Mouse (Mus musculus): ENCODE measurements around the gene Fam221b. TPM values are rescaled to one million over a fixed set of nuclear protein-coding genes. Genes with fewer than 3 reads are reported as not detected.

Gene Fam221b
- polyA plus RNA-seq (2014; fragmentation: Nextera tagmentation; extraction: Ambion mirVana), result 2.2 and 2.4 TPM in 2 replicates

GRCm38 (mm10) chr4:43668782-43669427, at the start of gene Fam221b, which contains the start of gene Tmem8b:
TSS of gene Fam221b (minus strand) at chr4:43669145.
TSS of gene Tmem8b (plus strand) at chr4:43668971.
- peak; percentile 90 for ATAC-seq (ENCODE audit: low FRiP score)
- Histone ChIP-seq H3K4me1 (replicated peaks; ENCODE audit: control insufficient read depth, insufficient read depth, low read length) (peaks cover 2% of the 10 kb centered on the region; the same call in 1 of the 2 replicates), H3K27ac (ENCODE audit: low read depth, low read length) (peak within 1 kb of the TSS; percentile 36; the same call in 1 of the 2 replicates), H3K9ac (ENCODE audit: low read depth, low read length) (peak within 1 kb of the TSS; percentile 93), H3K9me3 (ENCODE audit: control insufficient read depth, low read length) (no peaks in the 10 kb centered on the region), H3K27me3 (ENCODE audit: control insufficient read depth, insufficient read depth, low read length) (peaks cover 9% of the 10 kb centered on the region), H3K4me3 (ENCODE audit: low read depth, low read length) (peak within 1 kb of the TSS; percentile 78), H3K36me3 (ENCODE audit: control insufficient read depth, insufficient read depth, low read length) (no peaks in the 10 kb centered on the region), H3K4me2 (replicated peaks; ENCODE audit: low read depth, low read length) (peak within 1 kb of the TSS; percentile 86)
- DNase-seq (ENCODE audit: low spot score), result peak; percentile 93
- 1% methylated on average over 34 of the region's 41 CpGs for WGBS

DNA sequence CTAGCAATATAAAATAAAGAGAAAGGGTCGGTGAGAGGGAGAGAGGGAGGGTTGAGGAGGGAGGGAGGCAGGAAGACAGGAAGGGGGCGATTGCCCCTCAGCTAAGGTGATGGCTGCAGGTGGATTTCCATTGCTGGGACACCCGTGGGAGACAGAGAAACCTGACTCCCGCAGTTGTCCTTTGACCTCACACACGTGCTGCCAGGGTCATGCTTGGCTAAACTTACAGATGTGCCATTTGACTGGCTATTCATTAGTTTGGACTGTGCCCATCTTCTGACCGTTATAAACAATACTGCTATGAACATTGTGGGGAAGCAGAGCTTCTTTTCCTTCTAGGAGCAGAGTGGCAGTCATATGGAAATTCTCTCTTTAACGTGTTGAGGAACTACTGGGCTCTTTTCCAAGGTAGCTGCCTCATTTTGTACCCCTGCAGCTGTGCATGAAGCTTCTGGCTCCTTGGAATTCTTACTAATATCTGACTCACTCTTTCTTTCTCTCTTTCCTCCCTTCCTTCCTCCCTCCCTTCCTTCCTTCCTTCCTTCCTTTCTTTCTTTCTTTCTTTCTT, 44.8 kb upstream of the Fam221b start:
- no peak overlapping the region for H3K4me2 ChIP-seq (replicated peaks; ENCODE audit: low read depth, low read length)
- DNase-seq (ENCODE audit: low spot score), result no peak
- H3K4me3 ChIP-seq (ENCODE audit: low read depth, low read length), result no peak overlapping the region
- H3K4me1 ChIP-seq (replicated peaks; ENCODE audit: control insufficient read depth, insufficient read depth, low read length), result no peaks in the 10 kb centered on the region
- no peak overlapping the region for H3K9ac ChIP-seq (ENCODE audit: low read depth, low read length)
- WGBS, result 53% methylated on average over 7 of the region's 7 CpGs
- no peak for ATAC-seq (ENCODE audit: low FRiP score)
- H3K36me3 ChIP-seq (ENCODE audit: control insufficient read depth, insufficient read depth, low read length), result no peaks in the 10 kb centered on the region
- H3K27me3 ChIP-seq (ENCODE audit: control insufficient read depth, insufficient read depth, low read length), result no peaks in the 10 kb centered on the region
- H3K27ac ChIP-seq (ENCODE audit: low read depth, low read length), result no peak overlapping the region
- no peaks in the 10 kb centered on the region for H3K9me3 ChIP-seq (ENCODE audit: control insufficient read depth, low read length)

DNA sequence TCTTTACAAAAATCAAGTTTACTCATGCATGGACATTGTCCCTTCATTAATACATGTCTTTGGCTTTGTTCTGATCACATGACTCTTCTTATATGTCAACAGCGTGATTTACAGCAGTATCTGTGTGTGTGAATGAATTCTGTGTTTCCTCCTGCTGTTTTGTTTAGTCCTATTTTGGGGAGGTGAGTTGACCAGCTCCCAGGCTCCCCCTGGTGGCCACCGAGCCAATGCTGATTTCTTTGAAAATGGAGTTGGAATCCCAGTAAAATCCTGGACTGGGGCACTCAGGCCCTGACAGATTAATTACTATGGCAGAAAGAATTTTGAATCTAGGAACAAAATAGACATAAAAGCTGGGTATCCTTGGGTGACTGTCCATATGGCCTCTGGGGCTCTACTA, 42.9 kb upstream of the Fam221b start:
- 3% methylated on average over 2 of the region's 2 CpGs for WGBS
- no peak for ATAC-seq (ENCODE audit: low FRiP score)

DNA sequence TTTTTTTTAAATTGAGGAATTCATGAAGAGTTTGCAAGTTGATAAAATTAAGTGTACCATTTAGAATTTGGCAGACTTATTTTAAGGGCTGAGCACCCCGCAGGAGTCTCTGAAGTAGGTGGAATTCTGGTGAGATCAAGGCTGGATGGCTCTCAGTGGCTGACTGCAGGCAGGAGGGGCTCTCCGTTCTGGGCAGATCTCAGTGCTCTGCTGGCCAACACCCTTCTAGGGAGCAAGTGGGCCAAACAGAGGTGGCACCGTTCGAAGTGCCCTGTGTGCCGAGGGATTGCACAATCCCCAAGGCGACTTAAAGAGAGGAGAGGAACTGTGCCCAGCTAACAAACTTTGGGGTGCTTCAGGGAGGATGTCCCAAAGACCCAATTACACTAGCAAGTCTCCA, 40.9 kb upstream of the Fam221b start, which contains the start of gene Olfr71:
Gene Olfr71 (minus strand): TSS at position 387 of the 400 bp plus-strand sequence.
- DNase-seq (ENCODE audit: low spot score) (no peak), ATAC-seq (ENCODE audit: low FRiP score) (no peak)
- Histone ChIP-seq H3K27me3 (ENCODE audit: control insufficient read depth, insufficient read depth, low read length) (no peaks in the 10 kb centered on the region), H3K4me1 (replicated peaks; ENCODE audit: control insufficient read depth, insufficient read depth, low read length) (no peaks in the 10 kb centered on the region), H3K4me3 (ENCODE audit: low read depth, low read length) (no peak within 1 kb of the TSS), H3K9me3 (ENCODE audit: control insufficient read depth, low read length) (no peaks in the 10 kb centered on the region), H3K4me2 (replicated peaks; ENCODE audit: low read depth, low read length) (no peak within 1 kb of the TSS), H3K36me3 (ENCODE audit: control insufficient read depth, insufficient read depth, low read length) (no peaks in the 10 kb centered on the region), H3K27ac (ENCODE audit: low read depth, low read length) (no peak within 1 kb of the TSS), H3K9ac (ENCODE audit: low read depth, low read length) (no peak within 1 kb of the TSS)
- 76% methylated on average over 6 of the region's 6 CpGs for WGBS

More for the DNA sequence above, 42.9 kb upstream of the Fam221b start:
- no peaks in the 10 kb centered on the region for H3K27me3 ChIP-seq (ENCODE audit: control insufficient read depth, insufficient read depth, low read length)
- no peak overlapping the region for H3K4me2 ChIP-seq (replicated peaks; ENCODE audit: low read depth, low read length)
- H3K9ac ChIP-seq (ENCODE audit: low read depth, low read length), result no peak overlapping the region
- no peak overlapping the region for H3K27ac ChIP-seq (ENCODE audit: low read depth, low read length)
- H3K36me3 ChIP-seq (ENCODE audit: control insufficient read depth, insufficient read depth, low read length), result no peaks in the 10 kb centered on the region
- H3K9me3 ChIP-seq (ENCODE audit: control insufficient read depth, low read length), result no peaks in the 10 kb centered on the region
- no peak overlapping the region for H3K4me3 ChIP-seq (ENCODE audit: low read depth, low read length)
- DNase-seq (ENCODE audit: low spot score), result peak; percentile 85
- H3K4me1 ChIP-seq (replicated peaks; ENCODE audit: control insufficient read depth, insufficient read depth, low read length), result no peaks in the 10 kb centered on the region

- Histone ChIP-seq H3K4me1 (replicated peaks; ENCODE audit: control insufficient read depth, insufficient read depth, low read length) (no peaks in the 10 kb centered on the region), H3K9ac (ENCODE audit: low read depth, low read length) (no peak overlapping the region), H3K36me3 (ENCODE audit: control insufficient read depth, insufficient read depth, low read length) (no peaks in the 10 kb centered on the region), H3K27me3 (ENCODE audit: control insufficient read depth, insufficient read depth, low read length) (no peaks in the 10 kb centered on the region), H3K4me2 (replicated peaks; ENCODE audit: low read depth, low read length) (no peak overlapping the region), H3K4me3 (ENCODE audit: low read depth, low read length) (no peak overlapping the region), H3K9me3 (ENCODE audit: control insufficient read depth, low read length) (no peaks in the 10 kb centered on the region), H3K27ac (ENCODE audit: low read depth, low read length) (no peak overlapping the region)
- no peak for ATAC-seq (ENCODE audit: low FRiP score)
- WGBS, result 87% methylated on average over 13 of the region's 13 CpGs
- no peak for DNase-seq (ENCODE audit: low spot score)
These were observed 37.0 kb upstream of the Fam221b start for GRCm38 (mm10) chr4:43705991-43706390.

GRCm38 (mm10) chr4:43703851-43704250, 34.9 kb upstream of the Fam221b start:
- Histone ChIP-seq H3K4me1 (replicated peaks; ENCODE audit: control insufficient read depth, insufficient read depth, low read length) (no peaks in the 10 kb centered on the region), H3K9ac (ENCODE audit: low read depth, low read length) (no peak overlapping the region), H3K27me3 (ENCODE audit: control insufficient read depth, insufficient read depth, low read length) (no peaks in the 10 kb centered on the region), H3K9me3 (ENCODE audit: control insufficient read depth, low read length) (no peaks in the 10 kb centered on the region), H3K36me3 (ENCODE audit: control insufficient read depth, insufficient read depth, low read length) (no peaks in the 10 kb centered on the region), H3K4me3 (ENCODE audit: low read depth, low read length) (no peak overlapping the region), H3K4me2 (replicated peaks; ENCODE audit: low read depth, low read length) (no peak overlapping the region), H3K27ac (ENCODE audit: low read depth, low read length) (no peak overlapping the region)
- WGBS, result 77% methylated on average over 8 of the region's 8 CpGs
- DNase-seq (ENCODE audit: low spot score), result no peak
- ATAC-seq (ENCODE audit: low FRiP score), result no peak

DNA sequence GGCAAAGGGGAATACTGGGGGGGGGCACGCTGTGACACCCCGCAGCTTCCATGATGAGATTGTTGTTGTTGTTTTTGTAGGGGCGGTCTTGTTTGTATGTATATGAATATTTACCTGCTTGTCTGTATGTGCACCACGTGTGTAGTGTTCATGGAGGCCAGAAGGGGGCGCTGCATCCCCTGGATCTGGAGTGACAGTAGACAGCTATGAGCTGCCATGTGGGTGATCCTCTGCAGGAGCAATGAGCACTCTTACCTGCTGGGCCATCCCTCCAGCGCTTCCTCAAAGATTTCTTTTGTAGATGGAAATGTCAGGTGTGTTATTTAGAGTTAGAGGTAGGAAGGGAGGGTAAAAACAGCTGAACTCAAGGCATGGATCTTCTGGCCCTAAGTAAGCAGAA, 34.5 kb upstream of the Fam221b start:
- Histone ChIP-seq H3K9ac (ENCODE audit: low read depth, low read length) (no peak overlapping the region), H3K36me3 (ENCODE audit: control insufficient read depth, insufficient read depth, low read length) (no peaks in the 10 kb centered on the region), H3K4me1 (replicated peaks; ENCODE audit: control insufficient read depth, insufficient read depth, low read length) (no peaks in the 10 kb centered on the region), H3K4me3 (ENCODE audit: low read depth, low read length) (no peak overlapping the region), H3K9me3 (ENCODE audit: control insufficient read depth, low read length) (no peaks in the 10 kb centered on the region), H3K4me2 (replicated peaks; ENCODE audit: low read depth, low read length) (no peak overlapping the region), H3K27me3 (ENCODE audit: control insufficient read depth, insufficient read depth, low read length) (no peaks in the 10 kb centered on the region), H3K27ac (ENCODE audit: low read depth, low read length) (no peak overlapping the region)
- DNase-seq (ENCODE audit: low spot score) (no peak), ATAC-seq (ENCODE audit: low FRiP score) (no peak)
- 76% methylated on average over 6 of the region's 6 CpGs for WGBS

DNA sequence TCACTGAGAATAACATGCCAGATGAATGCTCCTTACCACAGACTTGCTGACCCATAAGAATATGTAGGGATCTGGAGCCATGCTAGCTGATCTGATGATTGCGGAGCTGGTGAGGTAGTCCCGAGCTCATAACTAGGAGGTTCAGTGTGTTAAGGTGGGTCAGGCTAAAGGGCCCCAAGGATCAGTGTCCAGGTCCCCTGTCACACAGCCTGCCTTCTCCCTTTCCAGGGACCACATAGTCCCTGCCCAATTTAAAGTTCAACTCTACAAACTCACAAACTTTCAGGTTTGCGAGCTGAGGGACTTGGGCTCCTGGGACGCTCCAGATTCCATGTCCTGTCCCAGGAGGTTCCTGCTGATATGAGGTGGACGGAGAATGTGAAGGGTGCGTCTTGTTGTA, 31.8 kb upstream of the Fam221b start, which contains the start of gene Olfr70:
Gene Olfr70 (minus strand): TSS at position 101 of the 400 bp plus-strand sequence.
- H3K9ac ChIP-seq (ENCODE audit: low read depth, low read length), result no peak within 1 kb of the TSS
- DNase-seq (ENCODE audit: low spot score) (no peak), ATAC-seq (ENCODE audit: low FRiP score) (no peak)
- H3K4me3 ChIP-seq (ENCODE audit: low read depth, low read length), result no peak within 1 kb of the TSS
- WGBS, result 83% methylated on average over 6 of the region's 6 CpGs
- H3K9me3 ChIP-seq (ENCODE audit: control insufficient read depth, low read length), result no peaks in the 10 kb centered on the region
- no peaks in the 10 kb centered on the region for H3K36me3 ChIP-seq (ENCODE audit: control insufficient read depth, insufficient read depth, low read length)
- H3K4me2 ChIP-seq (replicated peaks; ENCODE audit: low read depth, low read length), result no peak within 1 kb of the TSS
- no peaks in the 10 kb centered on the region for H3K4me1 ChIP-seq (replicated peaks; ENCODE audit: control insufficient read depth, insufficient read depth, low read length)
- H3K27me3 ChIP-seq (ENCODE audit: control insufficient read depth, insufficient read depth, low read length), result no peaks in the 10 kb centered on the region
- H3K27ac ChIP-seq (ENCODE audit: low read depth, low read length), result no peak within 1 kb of the TSS

- Histone ChIP-seq H3K27ac (ENCODE audit: low read depth, low read length) (no peak overlapping the region), H3K4me3 (ENCODE audit: low read depth, low read length) (no peak overlapping the region), H3K9me3 (ENCODE audit: control insufficient read depth, low read length) (no peaks in the 10 kb centered on the region), H3K27me3 (ENCODE audit: control insufficient read depth, insufficient read depth, low read length) (no peaks in the 10 kb centered on the region), H3K36me3 (ENCODE audit: control insufficient read depth, insufficient read depth, low read length) (no peaks in the 10 kb centered on the region), H3K4me2 (replicated peaks; ENCODE audit: low read depth, low read length) (no peak overlapping the region), H3K9ac (ENCODE audit: low read depth, low read length) (no peak overlapping the region), H3K4me1 (replicated peaks; ENCODE audit: control insufficient read depth, insufficient read depth, low read length) (no peaks in the 10 kb centered on the region)
- DNase-seq (ENCODE audit: low spot score) (no peak), ATAC-seq (ENCODE audit: low FRiP score) (no peak)
- 93% methylated on average over 13 of the region's 13 CpGs for WGBS
These were observed 27.6 kb upstream of the Fam221b start for GRCm38 (mm10) chr4:43696561-43696960.

Measured in hindbrain, embryonic 11.5 days (tissue).